Mouse (Mus musculus): ENCODE data around the gene Heatr5b. TPM values are rescaled to one million over a fixed set of nuclear protein-coding genes. Genes with fewer than 3 reads are reported as not detected.

Heatr5b gene
- total RNA-seq, 2 experiments from 2014 or later = 31.7 to 35.5 TPM

DNA sequence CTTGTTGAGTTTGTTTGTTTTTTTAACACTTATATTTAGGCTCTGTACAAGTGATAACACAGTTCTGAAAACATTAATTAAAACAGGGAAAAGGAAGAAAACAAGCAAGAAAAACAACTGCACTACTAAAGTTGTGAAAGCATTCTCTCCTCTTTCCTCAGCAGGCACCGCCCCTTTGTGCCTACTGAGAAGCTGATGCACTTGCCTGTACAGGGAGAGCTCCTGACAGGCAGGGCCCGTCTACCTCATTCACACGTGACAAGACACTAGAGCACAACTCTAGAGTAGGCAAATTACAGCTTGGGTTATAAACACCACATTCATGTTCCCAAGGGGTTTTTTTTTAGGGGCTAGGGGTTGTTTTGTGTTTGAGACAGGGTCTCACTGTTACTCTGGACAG, 65.8 kb downstream of the Heatr5b start:
- no peak for DNase-seq

DNA sequence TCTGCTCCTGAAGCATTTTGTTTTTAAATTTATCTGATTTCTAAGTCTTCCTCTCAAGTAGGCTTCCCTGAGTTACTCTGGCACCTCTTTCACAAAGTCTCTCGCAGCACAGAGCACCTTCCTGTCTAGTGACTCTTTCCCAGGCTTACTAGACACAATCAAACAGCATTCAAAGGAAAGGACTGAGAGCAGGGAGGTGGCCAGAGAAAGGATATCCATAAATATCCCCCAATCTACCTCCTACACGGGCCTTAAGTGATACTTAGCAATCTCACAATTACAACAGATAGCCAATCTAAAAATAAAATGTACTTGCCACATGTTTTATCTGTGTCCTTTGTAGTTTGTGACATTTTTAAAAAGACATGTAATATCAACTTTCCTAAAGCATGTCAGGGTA, 66.2 kb downstream of the Heatr5b start:
- DNase-seq = peak in 1 of 2 experiments; percentile 30
- intact Hi-C loops (cut with DNase I) = no loop called here

More for the DNA sequence above, 65.8 kb downstream of the Heatr5b start:
- intact Hi-C loops (cut with DNase I) = no loop called here

DNA sequence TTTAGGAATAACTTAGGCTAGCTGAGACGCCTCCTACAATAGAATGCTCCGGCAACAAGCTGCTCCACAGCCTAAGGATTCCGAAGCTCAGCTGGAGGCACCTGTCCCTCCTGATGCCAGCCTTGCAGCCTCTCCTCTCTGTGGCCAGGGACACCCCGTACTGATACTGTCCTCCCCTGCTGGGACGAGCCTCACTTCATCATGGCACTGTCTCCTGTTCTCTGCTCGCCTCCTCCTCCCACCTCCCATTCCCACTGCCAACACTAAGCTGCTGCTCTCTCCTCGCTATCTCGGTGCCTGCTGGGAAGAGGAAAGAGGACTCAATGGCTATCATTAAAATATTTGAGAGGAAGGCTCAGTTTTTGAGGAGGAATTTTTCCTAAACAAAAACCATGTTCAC, 67.6 kb downstream of the Heatr5b start:
- DNase-seq = no peak
- intact Hi-C loops (cut with DNase I) = no loop called here

DNA sequence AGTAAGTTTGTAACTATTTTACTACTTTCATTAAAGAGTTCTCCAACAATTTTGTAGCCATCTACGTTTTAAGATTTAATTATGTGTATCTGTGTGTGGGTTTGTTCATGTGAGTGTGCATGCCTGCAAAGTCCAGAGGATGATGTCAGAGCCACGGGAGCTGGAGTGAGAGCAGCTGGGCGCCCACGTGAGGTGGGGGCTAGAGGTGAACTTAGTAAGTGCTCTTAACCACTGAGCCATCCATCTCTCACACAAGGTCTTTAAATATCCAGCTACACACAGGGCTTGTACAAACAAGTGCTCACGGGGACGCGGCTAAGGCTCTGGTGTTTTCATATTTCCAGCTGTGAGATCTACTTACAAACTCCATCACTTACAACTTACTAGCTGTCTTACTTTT, 69.1 kb downstream of the Heatr5b start:
- DNase-seq = no peak
- intact Hi-C loops (cut with DNase I) = no loop called here

DNA sequence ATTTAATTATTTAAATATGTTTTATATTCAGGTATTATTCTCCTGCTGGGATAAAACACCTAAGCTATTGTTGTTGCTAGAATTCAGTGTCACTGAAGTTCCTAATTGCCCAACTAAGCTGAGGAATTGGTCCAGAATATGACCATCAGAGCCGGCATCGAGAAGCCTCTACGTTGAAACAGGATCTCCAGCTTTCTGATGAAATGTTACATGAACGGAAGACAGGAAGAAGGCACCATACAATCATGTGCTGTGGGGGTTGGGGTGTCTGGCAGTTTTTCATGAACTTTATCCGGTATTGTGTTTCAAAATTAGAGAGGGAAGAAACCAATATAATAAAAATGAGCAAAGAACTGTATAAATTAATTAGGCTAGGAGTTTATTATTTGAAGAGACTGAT, 71.9 kb downstream of the Heatr5b start:
- intact Hi-C loops (cut with DNase I) = no loop called here
- DNase-seq = no peak

DNA sequence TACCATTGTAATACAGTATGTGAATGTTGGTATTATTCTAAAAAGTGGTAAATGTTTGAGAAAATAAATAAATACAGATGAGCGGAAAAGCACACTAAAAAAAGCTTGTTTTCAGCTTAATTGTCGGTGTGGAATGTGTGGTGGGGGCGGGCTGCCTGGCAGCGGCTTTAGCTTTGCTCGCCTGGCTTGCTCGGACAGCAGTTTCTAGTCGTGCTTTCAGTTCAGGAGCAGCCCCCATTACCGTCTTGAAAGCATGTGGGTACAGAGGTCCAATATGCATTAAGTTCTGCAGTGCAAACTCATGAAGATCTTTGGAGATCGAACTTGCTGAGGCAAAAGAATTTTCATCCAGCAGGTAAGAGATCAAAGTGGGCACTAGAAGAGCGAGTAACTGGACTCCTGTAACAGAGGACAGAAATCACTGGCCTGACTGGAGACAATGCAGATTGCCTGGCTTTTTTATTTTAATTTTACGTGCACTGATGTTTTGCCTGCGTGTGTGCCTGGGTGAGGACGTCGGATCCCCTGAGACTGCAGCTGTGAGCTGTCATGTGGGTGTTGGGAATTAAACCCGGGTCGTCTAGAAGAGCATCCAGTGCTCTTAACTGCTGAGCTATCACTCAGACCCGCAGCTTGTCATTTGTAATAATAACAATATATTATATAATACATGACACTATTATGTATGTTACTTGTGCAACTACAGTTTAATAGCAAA, 82.1 kb downstream of the Heatr5b start:
- no peak for DNase-seq
- intact Hi-C loops (cut with DNase I) = no loop called here

DNA sequence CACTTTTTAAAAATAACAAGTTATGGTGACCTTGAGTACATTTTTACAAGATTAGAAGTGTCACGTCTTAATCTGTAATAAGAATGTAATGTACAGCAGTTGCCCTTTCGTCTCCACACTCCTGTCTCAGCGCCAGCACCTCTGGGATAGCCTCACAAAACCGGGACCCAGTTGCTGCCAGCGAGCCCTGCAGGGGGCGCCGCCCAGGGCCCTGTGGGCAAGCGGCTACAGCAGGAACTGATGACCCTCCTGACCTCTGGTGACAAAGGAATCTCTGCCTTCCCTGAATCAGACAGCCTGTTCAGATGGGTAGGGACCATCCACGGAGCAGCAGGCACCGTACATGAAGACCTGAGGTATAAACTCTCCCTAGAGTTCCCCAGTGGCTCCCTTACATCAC, 83.1 kb downstream of the Heatr5b start:
- intact Hi-C loops (cut with DNase I) = no loop called here
- no peak for DNase-seq

DNA sequence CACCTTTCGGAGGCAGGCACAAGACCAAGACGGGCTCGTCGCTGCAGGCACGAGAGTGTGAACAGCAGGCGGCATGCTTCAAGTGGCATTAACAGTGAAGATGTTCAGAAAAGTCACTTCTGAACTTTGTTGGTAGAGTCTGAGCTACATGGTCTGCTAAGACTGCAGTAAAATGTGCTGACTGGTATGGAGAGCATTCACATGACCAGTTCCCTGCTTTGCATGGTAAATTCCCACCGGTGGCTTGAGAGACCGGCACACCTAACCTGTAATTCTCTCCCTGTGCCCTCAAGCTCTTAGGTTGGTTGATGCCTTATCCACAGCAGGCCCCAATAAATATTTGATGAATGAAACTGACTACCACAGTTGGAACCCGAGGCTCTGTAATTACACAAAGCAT, 86.7 kb downstream of the Heatr5b start:
- intact Hi-C loops (cut with DNase I) = no loop called here

DNA sequence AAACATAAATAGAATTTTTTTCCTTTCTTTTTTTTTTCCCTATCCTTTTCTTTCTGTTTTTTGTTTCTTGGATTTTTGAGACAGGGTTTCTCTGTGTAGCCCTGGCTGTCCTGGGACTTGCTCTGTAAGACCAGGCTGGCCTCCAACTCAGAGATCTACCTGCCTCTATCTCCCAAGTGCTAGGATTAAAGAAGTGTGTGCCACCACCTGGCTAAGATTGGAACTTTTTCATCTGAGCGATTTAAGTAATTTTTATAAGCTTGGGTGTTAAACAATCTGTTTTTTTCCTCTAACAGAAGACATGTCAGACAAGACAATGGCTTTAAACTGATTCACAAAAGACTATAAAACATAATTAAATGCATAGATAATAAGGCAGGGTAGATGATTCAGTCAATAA, 96.7 kb downstream of the Heatr5b start:
- no peak for DNase-seq
- intact Hi-C loops (cut with DNase I) = loop anchor here (5.0 kb wide), 1 partner anchor 56 kb away; no protein-coding TSS in a partner anchor

More for the DNA sequence above, 86.7 kb downstream of the Heatr5b start:
- no peak for DNase-seq

DNA sequence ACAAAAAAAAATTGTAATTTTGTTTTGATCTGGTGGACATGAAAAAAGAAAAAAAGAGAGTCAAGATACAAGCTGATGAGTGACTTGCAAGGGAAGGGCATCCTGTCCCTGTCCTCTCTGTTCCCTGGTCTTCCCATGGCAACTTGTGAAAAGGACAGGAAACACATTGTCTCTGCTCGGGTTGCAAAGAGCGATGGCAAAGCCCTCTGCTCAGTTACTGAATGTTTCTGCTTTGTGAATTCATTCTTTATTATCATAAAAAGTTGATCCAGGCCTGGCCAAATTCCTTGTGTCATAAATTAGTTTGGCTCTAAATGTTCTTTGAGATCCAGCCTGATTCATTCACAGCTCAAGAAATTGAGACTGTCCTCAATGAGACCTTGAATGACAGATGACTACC, 97.4 kb downstream of the Heatr5b start:
- intact Hi-C loops (cut with DNase I) = loop anchor here (5.0 kb wide), 1 partner anchor 55 kb away; no protein-coding TSS in a partner anchor
- no peak for DNase-seq

DNA sequence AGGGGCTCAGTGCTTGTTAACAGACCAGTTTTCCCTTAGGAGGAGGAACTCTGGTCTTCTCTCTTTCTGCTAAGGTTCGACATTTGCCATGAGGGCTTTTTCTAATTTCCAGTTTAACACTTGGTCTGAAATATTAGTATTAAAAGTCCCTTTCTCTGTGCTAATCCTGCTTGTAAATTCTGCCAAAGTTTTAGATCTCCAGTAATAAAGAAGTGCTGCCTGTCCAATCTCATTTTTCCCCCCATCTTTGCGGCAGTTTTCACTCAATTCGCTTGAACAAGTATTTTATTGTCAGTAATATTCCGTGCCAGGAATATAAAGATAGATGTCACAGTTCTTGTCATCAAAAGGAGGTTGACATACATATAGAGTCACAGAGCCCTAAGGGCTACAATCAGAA, 98.1 kb downstream of the Heatr5b start, which contains the start of gene Strn:
Strn (minus strand) TSS at position 101 of the 400 bp plus-strand sequence.
- DNase-seq = no peak
- intact Hi-C loops (cut with DNase I) = loop anchor here (5.0 kb wide), 1 partner anchor 55 kb away; no protein-coding TSS in a partner anchor

DNA sequence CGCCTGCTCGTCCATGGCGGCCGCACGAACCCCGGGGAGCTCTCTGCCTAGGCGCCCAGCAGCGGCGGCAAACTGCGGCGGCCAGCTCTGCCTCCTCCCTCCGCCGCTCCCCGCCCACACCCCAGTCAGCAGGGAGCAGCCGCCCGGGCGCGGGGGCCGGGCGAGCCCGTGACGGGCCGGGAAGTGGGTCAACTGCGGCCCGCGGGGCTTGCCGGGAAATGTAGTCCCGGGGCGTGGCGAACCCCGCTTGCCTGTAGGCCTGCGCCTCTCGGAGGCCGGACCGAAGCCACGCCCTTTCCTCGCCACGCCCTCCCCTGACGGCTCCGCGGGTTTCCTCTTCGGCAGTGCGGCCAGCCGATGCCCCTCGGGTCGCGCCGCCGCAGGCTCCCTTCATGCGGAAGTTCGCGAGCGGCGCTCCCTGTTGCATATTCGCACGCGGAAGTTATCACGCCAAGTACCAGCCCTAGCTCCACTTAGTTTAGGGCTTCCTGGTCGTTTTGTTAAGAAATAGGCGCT, 98.6 kb downstream of the Heatr5b start:
- intact Hi-C loops (cut with DNase I) = loop anchor here (5.0 kb wide), 1 partner anchor 54 kb away; no protein-coding TSS in a partner anchor

DNA sequence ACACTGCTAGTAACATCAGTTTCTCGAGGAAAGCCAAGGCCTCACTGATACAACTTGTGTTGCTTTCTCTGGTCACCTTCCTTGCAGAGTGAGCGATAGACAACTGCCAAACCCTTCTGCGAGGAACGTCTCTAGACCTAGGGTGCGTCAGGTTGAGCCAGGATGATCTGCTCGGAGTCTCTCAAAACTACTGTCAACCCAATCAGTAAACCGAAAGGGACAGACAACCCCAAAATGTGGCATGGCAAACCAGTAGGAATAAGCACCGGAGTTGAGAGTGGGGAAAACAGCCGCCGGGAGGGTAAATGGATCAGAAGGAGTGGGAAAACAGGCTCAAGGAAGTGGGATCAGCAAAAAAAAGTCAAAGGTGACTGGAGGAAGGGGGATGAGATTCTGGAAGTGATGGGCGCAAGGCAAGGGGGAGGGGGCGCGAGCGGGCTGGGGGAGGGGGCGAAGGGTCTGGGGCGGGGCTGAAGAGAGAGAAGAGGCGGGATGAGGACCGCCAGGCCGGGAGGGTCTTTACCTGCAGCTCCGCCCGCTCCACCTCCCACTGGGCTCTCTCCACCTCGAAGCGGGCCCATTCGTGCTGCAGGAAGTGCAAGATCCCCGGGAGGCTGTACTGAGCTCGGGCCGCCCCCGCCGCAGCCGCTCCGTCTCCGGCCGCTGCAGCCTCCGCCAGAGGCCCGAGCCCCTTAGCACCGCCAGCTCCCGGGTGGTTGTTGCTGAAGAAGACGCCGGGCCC, 99.3 kb downstream of the Heatr5b start:
- peak; percentile 31 to 61 for DNase-seq
- intact Hi-C loops (cut with DNase I) = loop anchor here (5.0 kb wide), 1 partner anchor 54 kb away; no protein-coding TSS in a partner anchor

More for the DNA sequence above, 98.6 kb downstream of the Heatr5b start:
- DNase-seq = peak; percentile 99 to 100

DNA sequence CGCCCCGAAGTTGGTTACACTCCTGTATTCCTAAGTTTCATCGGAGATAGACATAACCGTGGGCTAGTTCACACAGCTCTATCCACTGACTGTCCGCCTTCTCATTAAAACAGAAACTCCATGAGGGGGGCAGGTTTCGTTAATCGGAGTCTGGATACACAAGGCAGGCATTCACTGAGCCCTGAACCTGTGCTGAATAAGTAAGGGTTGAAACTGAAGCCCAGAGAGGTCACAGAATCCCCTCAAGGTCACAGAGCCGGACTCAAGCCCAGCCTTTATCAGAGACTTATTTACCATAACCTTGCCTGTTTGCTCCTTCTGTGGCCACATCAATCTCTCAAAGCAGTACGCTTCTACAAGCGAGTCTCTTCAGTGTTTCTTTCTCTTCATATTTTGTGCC, 100.4 kb downstream of the Heatr5b start:
- intact Hi-C loops (cut with DNase I) = loop anchor here (5.0 kb wide), 1 partner anchor 53 kb away; no protein-coding TSS in a partner anchor
- no peak for DNase-seq

DNA sequence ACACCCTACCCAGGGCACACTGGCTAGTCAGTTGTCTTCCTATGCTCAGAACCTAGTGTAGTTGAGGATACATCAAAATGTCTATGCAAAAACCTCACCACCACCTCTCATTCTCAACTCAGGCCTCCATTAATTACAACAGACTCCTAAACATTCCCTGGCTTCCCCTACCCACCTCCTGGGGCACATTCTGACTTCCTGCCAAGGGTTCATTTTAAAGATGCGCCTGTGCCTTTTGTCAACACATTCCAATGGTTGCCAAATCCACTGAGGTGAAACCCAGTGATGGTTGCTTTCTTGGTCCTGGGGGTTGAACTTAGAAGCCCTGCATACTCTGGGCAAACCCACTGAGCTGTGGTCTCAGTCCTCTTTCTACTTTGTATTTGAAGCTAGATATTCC, 103.1 kb downstream of the Heatr5b start:
- intact Hi-C loops (cut with DNase I) = no loop called here
- no peak for DNase-seq

DNA sequence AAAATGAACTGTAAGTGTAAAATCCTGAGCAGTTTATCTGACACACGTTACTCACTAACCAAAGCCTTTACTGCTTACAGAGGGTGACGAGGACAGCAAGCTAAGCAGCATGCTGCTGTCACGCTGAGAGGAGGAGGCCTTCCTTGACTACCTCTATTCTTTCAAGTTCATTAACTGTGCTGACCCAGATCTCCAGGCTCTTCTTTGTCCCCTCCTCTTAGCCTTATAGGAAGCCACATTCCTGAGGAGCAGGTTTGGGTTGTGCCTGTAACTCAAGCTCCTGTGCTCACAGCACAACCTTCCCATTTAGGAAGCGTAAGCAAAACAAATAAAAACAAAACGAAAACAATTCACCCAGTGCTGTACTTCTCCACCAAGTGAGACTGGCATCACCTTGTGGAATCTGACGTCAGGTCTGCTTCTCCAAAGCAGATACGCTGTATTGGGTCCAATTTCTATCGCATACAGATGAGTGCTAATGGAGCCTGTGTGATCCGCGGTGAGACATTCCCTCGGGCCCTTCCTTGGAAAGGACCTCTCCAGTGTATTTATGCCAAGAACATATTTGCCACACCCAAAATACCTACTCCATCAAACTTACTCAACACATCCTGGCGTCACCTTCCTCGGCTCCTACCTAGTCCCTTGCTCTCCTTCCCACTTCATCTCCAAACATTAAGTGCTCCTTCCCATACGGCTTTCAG, 108.3 kb downstream of the Heatr5b start:
- intact Hi-C loops (cut with DNase I) = no loop called here
- no peak for DNase-seq

DNA sequence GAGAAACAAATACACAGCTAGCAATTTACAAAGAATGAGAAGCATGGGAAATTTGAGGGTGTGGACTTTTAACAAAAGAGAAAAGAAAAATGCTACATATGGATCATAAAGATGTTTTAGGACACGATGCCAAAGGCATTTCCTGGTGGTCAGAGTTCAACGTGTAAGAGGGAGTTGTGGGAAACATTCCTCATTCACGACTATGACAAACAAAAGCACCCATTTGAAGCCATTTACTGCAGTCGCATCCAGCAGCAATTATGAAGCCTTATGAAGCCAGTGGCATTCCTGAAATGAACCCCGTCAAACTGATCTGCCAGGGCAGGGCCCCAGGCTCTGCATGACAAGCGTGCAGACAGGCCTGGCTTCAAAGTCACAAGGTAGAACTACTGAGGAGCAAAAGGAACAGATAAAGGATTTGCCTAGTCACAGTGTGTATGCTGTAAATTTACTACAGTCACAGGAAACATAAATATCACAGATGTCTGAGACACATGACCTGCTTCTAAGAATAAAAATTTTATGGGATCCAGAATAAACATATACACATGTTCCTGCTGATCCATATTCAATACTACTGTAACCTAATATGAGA, 110.6 kb downstream of the Heatr5b start:
- intact Hi-C loops (cut with DNase I) = loop anchor here (5.0 kb wide), 1 partner anchor 37 kb away; no protein-coding TSS in a partner anchor
- DNase-seq = peak in 1 of 2 experiments; percentile 48

DNA sequence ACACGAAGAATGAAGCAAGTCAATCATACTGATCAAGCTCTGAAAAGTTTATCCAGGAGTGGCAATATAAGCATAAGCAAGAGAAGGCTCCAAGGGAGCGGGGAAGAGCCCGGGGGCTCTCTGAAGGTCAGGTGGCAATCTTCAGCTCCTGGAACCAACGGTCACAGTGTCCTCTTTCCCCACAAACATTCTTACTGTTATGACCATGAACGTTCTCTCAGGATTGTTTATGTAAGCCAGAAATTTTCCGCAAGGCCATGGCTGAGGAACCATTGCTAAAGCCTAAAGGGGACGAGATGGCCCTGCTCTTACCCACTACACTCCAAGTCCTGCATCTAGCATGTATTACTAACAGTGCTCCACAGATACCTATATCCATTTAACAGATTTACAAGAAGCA, 113.5 kb downstream of the Heatr5b start:
- DNase-seq = no peak
- intact Hi-C loops (cut with DNase I) = loop anchor here (5.0 kb wide), 1 partner anchor 34 kb away; no protein-coding TSS in a partner anchor

DNA sequence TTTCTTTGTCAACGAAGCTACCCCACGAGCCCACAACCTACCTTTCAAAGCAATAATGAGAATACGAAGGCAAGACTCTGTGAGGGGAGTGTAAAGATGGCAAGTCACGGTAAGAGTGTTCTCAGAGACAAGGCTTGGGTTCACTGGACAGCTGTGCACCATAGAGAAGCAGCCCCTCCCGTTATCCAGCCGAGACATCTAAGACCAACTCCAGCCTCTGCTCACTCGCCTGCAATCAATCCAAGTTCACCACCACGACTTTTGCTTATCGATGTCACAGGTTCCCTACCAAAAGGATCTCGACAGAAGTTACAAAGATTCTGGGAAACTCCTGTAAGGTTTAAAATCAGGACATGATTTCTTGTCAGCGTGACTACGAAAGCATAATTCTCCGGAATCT, 116.1 kb downstream of the Heatr5b start:
- intact Hi-C loops (cut with DNase I) = no loop called here
- DNase-seq = no peak

DNA sequence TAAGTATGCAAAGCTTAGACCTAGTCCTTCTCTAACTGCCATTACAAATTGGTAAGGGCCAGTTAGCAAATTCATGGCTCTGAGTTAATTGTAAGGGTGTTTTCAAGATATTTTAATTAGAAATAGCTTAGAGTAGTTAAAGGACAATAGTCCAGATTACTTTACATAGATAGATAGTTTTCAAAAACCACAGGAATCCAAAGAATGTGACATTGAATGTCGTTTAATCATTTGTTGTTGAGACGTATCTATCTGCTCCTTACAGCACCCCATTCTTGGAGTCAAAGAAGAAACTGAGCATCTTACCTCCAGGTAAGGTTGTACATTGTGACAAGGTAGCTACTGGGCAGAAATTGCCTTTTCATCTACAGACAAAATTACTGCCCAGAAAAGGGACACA, 124.9 kb downstream of the Heatr5b start:
- DNase-seq = no peak
- intact Hi-C loops (cut with DNase I) = no loop called here

Measured in heart, postnatal 10 days (tissue).